Mouse (Mus musculus) midbrain, embryonic 14.5 days (tissue): Measurements from ENCODE around the gene Hspb11. TPM values are rescaled to one million over a fixed set of nuclear protein-coding genes. Genes with fewer than 3 reads are reported as not detected.

Experiments used
- ATAC-seq: fragments of 200-750 bp; cut with Nextera tagmentation; 2 replicates; pipeline ENCODE4 v1.8.0; 2017; ENCODE audit warnings: moderate number of reproducible peaks, moderate library complexity; ENCODE audit not compliant: low FRiP score, low TSS enrichment
- DNase-seq: peaks from one replicate; pipeline ENCODE4 v3.0.0-alpha.2; 2015
- H3K27ac ChIP-seq: fragments of 300-500 bp; sonication (generic); replicated peaks from 2 replicates; pipeline ENCODE4 v1.5.1; 2014; ENCODE audit warnings: mild to moderate bottlenecking, low read depth, low read length, moderate library complexity
- H3K27me3 ChIP-seq: fragments of 300-500 bp; sonication (generic); 2 replicates; pipeline ENCODE4 v1.6.1; 2014; ENCODE audit warnings: low read length, control low read depth, mixed read lengths; ENCODE audit not compliant: control insufficient read depth, insufficient read depth
- H3K36me3 ChIP-seq: fragments of 300-500 bp; sonication (generic); 2 replicates; pipeline ENCODE4 v1.6.1; 2014; ENCODE audit warnings: low read length, control low read depth; ENCODE audit not compliant: control insufficient read depth, insufficient read depth
- H3K4me1 ChIP-seq: fragments of 300-500 bp; sonication (generic); 2 replicates; pipeline ENCODE4 v1.6.1; 2014; ENCODE audit warnings: mild to moderate bottlenecking, antibody characterized with exemption, low read length, control low read depth; ENCODE audit not compliant: control insufficient read depth, insufficient read depth
- H3K4me2 ChIP-seq: fragments of 300-500 bp; sonication (generic); 2 replicates; pipeline ENCODE4 v1.6.1; 2014; ENCODE audit warnings: mild to moderate bottlenecking, low read length, moderate library complexity
- H3K4me3 ChIP-seq: fragments of 300-500 bp; sonication (generic); replicated peaks from 2 replicates; pipeline ENCODE4 v1.5.1; 2014; ENCODE audit warnings: low read depth, low read length
- H3K9ac ChIP-seq: fragments of 300-500 bp; sonication (generic); replicated peaks from 2 replicates; pipeline ENCODE4 v1.6.1; 2014; ENCODE audit warnings: mild to moderate bottlenecking, low read length, moderate library complexity
- H3K9me3 ChIP-seq: fragments of 300-500 bp; sonication (generic); 2 replicates; pipeline ENCODE4 v1.6.1; 2016; ENCODE audit warnings: low read length, control low read depth, mixed read lengths; ENCODE audit not compliant: control insufficient read depth
- WGBS: fragments of 180-500 bp; shearing (Covaris S2); extraction: QIAGEN DNeasy Blood & Tissue Kit; methylation state at CpG from one replicate; pipeline ENCODE4 v1.1.7; 2014; 5-methylcytosine and 5-hydroxymethylcytosine counted together
- polyA plus RNA-seq: library from polyadenylated mRNA; unstranded; fragments of >200 nt; fragmentation: Nextera tagmentation; extraction: Ambion mirVana; gene quantifications from 2 replicates; pipeline ENCODE4 v1.2.1, GENCODE M21; 2014

Hspb11 gene
- polyA plus RNA-seq, 1 experiment from 2014 or later = 38.2 TPM

- no peak overlapping the region for H3K9ac ChIP-seq
- WGBS = 84% methylated on average over 8 of the region's 8 CpGs
- H3K27ac ChIP-seq = no peak overlapping the region
- H3K36me3 ChIP-seq = no peaks in the 10 kb centered on the region
- no peaks in the 10 kb centered on the region for H3K4me1 ChIP-seq
- H3K27me3 ChIP-seq = no peaks in the 10 kb centered on the region
- H3K4me3 ChIP-seq = no peak overlapping the region
- H3K4me2 ChIP-seq = no peak overlapping the region
- ATAC-seq = no peak
- no peak for DNase-seq
- H3K9me3 ChIP-seq = no peaks in the 10 kb centered on the region
Measured at GRCm38 (mm10) chr4:107298071-107298606, 44.7 kb downstream of the Hspb11 start.

- Histone ChIP-seq H3K9me3 (no peaks in the 10 kb centered on the region), H3K4me2 (no peak overlapping the region), H3K9ac (no peak overlapping the region), H3K4me3 (no peak overlapping the region), H3K27ac (no peak overlapping the region), H3K36me3 (no peaks in the 10 kb centered on the region), H3K4me1 (no peaks in the 10 kb centered on the region), H3K27me3 (no peaks in the 10 kb centered on the region)
- no peak for ATAC-seq
- 85% methylated on average over 7 of the region's 7 CpGs for WGBS
- DNase-seq = no peak
Measured at GRCm38 (mm10) chr4:107299779-107300340, 46.5 kb downstream of the Hspb11 start.

- DNase-seq (no peak), ATAC-seq (no peak)
- Histone ChIP-seq H3K9me3 (no peaks in the 10 kb centered on the region), H3K9ac (no peak overlapping the region), H3K4me2 (no peak overlapping the region), H3K4me1 (no peaks in the 10 kb centered on the region), H3K4me3 (no peak overlapping the region), H3K27ac (no peak overlapping the region), H3K36me3 (no peaks in the 10 kb centered on the region), H3K27me3 (no peaks in the 10 kb centered on the region)
- WGBS = 82% methylated on average over 4 of the region's 4 CpGs
Measured at GRCm38 (mm10) chr4:107300371-107300770, 47.0 kb downstream of the Hspb11 start.

- H3K9ac ChIP-seq = no peak overlapping the region
- H3K4me2 ChIP-seq = no peak overlapping the region
- no peak overlapping the region for H3K27ac ChIP-seq
- H3K27me3 ChIP-seq = no peaks in the 10 kb centered on the region
- 93% methylated on average over 1 of the region's 1 CpGs for WGBS
- no peaks in the 10 kb centered on the region for H3K4me1 ChIP-seq
- DNase-seq = no peak
- no peaks in the 10 kb centered on the region for H3K36me3 ChIP-seq
- no peak overlapping the region for H3K4me3 ChIP-seq
- H3K9me3 ChIP-seq = no peaks in the 10 kb centered on the region
- no peak for ATAC-seq
Measured at GRCm38 (mm10) chr4:107300902-107301555, 47.6 kb downstream of the Hspb11 start.

GRCm38 (mm10) chr4:107302221-107302620, 48.8 kb downstream of the Hspb11 start:
- H3K9me3 ChIP-seq = no peaks in the 10 kb centered on the region
- 89% methylated on average over 9 of the region's 9 CpGs for WGBS
- no peak overlapping the region for H3K4me2 ChIP-seq
- DNase-seq (no peak), ATAC-seq (no peak)
- no peaks in the 10 kb centered on the region for H3K36me3 ChIP-seq
- H3K27ac ChIP-seq = no peak overlapping the region
- H3K4me3 ChIP-seq = no peak overlapping the region
- no peaks in the 10 kb centered on the region for H3K4me1 ChIP-seq
- H3K9ac ChIP-seq = no peak overlapping the region
- H3K27me3 ChIP-seq = no peaks in the 10 kb centered on the region

GRCm38 (mm10) chr4:107302832-107303231, 49.4 kb downstream of the Hspb11 start:
- H3K9ac ChIP-seq = no peak overlapping the region
- DNase-seq = no peak
- no peak overlapping the region for H3K4me3 ChIP-seq
- H3K36me3 ChIP-seq = no peaks in the 10 kb centered on the region
- no peaks in the 10 kb centered on the region for H3K4me1 ChIP-seq
- no peak overlapping the region for H3K27ac ChIP-seq
- H3K27me3 ChIP-seq = no peaks in the 10 kb centered on the region
- WGBS = 89% methylated on average over 4 of the region's 4 CpGs
- no peak overlapping the region for H3K4me2 ChIP-seq
- ATAC-seq = no peak
- H3K9me3 ChIP-seq = no peaks in the 10 kb centered on the region

GRCm38 (mm10) chr4:107303531-107303930, 50.1 kb downstream of the Hspb11 start:
- Histone ChIP-seq H3K36me3 (no peaks in the 10 kb centered on the region), H3K4me2 (no peak overlapping the region), H3K9ac (no peak overlapping the region), H3K27me3 (no peaks in the 10 kb centered on the region), H3K9me3 (no peaks in the 10 kb centered on the region), H3K4me1 (no peaks in the 10 kb centered on the region), H3K4me3 (no peak overlapping the region), H3K27ac (no peak overlapping the region)
- WGBS = 71% methylated on average over 3 of the region's 3 CpGs
- no peak for ATAC-seq
- no peak for DNase-seq

GRCm38 (mm10) chr4:107306966-107307365, 53.6 kb downstream of the Hspb11 start, which contains the start of gene Dio1:
Gene Dio1, minus strand, starts transcription at chr4:107307169.
- Histone ChIP-seq H3K9ac (no peak within 1 kb of the TSS), H3K36me3 (no peaks in the 10 kb centered on the region), H3K9me3 (no peaks in the 10 kb centered on the region), H3K4me3 (no peak within 1 kb of the TSS), H3K4me1 (no peaks in the 10 kb centered on the region), H3K4me2 (no peak within 1 kb of the TSS), H3K27ac (no peak within 1 kb of the TSS), H3K27me3 (no peaks in the 10 kb centered on the region)
- DNase-seq (no peak), ATAC-seq (no peak)
- 61% methylated on average over 6 of the region's 6 CpGs for WGBS
